Mouse (Mus musculus) thymus, postnatal 4 days (tissue): ENCODE data around the gene Dcaf5.
A peak's percentile ranks its signal among the peaks of the same experiment; 100 is the strongest.

ENCODE experiments used
- DNase-seq: peaks from one replicate; pipeline ENCODE4 v3.0.0; 2021

The Dcaf5 gene

GRCm38 (mm10) chr12:80404139-80404538 is 32.3 kb downstream of the Dcaf5 start:
- no peak for DNase-seq

DNA sequence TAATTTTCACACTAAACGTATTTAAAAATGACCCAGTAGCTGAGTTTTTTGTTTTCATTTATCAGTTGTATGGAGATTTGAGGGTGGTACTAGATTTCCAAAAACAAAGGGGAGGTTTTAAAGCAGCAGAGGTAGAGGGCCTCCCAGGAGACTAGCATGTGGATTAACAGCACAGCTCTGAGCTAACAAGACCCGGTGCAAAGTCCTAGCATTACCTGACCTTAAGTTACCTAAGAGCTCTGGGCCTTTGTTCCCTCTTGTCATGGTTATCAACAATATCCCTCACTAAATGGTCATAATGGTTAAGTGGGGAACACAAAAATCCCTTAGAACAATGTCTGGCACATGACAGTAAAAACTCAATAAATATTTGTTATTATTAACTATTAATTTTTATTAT is 37.3 kb downstream of the Dcaf5 start:
- no peak for DNase-seq

DNA sequence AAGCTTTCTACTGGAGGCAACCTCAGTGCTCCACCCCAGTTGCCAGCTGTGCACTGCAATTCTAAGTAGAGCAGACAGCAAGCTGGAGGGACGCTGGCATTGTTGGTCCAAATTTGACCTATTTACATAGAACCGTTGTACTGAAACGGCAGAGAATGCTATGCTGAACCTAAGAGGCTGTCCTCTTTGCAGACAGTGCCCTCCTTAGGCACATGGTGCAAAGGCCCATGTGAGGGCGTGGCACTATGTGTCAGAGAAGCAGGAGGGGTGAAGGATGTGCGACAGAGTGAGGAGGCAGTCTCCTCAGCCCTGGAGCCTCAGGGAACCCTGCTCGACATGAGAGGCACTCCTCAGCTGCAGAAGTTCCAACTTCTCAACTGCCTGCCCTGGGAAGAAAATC is 40.0 kb downstream of the Dcaf5 start:
- DNase-seq: no peak

- DNase-seq: no peak
Observed at GRCm38 (mm10) chr12:80395270-80395669, 41.1 kb downstream of the Dcaf5 start.

DNA sequence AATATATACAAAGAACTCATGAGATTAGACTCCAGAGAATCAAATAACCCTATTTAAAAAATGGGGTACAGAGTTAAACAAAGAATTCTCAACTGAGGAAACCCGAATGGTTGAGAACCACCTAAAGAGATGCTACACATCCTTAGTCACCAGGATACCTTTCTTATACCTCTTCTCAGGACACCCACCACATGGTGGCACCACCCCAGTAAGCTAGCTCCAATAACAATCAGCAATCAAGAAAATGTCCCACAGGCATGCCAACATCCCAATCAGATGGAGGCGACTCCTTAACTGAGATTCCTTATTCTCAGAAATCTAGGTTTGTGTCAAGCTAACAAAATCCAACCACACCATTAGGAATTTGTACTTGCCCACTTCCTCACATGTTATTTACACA is 42.4 kb downstream of the Dcaf5 start:
- peak; percentile 76 for DNase-seq

- no peak for DNase-seq
Observed at GRCm38 (mm10) chr12:80389448-80389847, 47.0 kb downstream of the Dcaf5 start.

DNA sequence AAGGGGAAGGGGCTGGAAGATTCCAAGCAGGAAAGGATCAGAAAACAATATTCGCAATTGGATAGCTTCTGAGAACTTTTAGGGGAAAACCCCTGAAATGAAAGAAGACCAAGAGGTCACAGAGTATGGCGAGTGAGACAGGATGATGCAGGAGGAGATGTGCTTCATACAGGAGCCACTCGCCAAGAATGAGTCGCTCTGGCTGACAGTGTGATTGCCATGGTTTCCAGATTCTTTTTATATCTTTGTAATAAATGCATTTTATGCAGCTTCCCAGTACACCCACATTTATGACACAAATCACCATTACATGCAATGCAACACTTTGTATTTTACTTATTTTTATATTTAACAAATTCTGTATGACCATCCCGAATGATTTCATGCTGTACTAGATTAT is 49.1 kb downstream of the Dcaf5 start:
- no peak for DNase-seq

GRCm38 (mm10) chr12:80385361-80385760 is 51.0 kb downstream of the Dcaf5 start:
- no peak for DNase-seq

- DNase-seq: no peak
Observed at GRCm38 (mm10) chr12:80383478-80383877, 52.9 kb downstream of the Dcaf5 start.

DNA sequence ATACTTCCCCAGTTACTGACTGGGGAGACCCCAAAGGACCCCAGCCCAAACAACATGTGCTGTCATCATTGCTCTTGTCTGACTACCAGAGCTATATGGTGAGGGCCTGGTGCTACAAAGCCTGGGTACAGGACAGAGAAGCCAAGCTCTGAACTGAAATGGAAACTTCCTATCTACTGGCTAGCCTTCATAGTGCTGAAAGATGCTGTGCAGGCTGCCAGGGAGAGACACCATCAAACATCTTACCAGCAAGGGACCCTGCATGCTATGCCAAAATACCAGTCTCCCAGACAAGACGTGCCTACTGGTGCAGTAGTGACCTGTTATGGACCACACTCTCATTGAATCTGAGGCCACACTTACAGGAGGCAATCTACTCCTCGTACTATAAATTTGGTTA is 53.6 kb downstream of the Dcaf5 start:
- DNase-seq: no peak

DNA sequence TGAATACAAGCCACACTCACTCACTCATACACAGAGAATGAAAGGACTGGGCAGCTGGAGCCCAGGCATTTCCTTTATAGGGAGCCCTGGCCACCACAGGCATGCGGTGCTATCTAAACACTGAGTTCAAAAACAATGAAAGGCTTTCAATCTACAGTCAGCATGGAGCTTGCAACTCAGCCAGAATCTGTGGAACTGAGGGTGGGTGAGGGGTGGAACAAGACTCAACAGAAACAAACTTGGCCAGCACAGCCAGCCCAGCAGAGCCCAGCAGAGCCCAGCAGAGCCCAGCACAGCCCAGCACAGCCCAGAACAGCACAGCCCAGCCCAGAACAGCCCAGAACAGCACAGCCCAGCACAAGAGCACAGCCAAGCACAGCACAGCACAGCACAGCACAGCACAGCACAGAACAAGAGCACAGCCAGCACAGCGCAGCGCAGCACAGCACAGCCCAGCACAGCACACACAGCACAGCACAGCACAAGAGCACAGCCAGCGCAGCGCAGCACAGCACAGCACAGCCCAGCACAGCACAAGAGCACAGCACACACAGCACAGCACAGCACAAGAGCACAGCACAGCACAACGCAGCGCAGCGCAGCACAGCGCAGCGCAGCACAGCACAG is 56.5 kb downstream of the Dcaf5 start:
- no peak for DNase-seq

DNA sequence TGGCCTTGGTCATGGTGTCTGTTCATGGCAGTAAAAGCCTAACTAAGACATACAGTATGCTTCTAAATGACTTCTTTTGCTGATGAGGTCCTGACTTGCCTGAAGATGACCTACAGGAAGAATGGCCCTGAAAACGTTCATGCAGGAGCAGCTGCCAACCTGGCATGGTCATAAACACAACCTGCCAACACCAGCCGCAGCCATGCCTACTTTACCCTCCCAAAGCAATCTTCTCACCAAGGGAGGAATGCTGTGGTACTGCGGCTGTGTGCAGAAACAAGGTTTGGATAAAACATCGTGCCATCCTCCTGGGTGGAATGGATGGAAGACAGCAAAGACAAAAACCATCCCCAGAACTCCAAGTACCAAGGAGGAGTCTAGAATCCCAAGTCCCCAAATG is 57.0 kb downstream of the Dcaf5 start:
- DNase-seq: no peak

- DNase-seq: peak; percentile 42
Observed at GRCm38 (mm10) chr12:80377604-80378003, 58.8 kb downstream of the Dcaf5 start.

DNA sequence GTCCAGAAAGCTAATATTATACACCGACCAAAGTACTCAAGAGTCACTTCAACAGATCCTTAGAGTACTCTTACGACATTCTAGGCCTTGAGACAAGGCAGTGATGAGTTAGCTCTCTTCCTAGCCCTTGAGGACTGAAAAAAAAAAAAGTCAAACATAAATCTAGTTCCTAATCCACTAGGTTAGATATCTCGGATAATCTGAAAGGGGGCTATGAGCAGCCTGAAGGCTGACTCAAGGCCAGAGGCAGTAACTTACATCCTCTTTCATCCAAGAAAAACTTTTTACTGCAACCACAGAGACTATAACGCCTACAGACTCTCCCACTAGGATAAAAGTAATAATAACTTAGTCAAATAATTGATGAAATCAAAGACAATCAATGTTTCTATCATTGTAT is 60.7 kb downstream of the Dcaf5 start:
- no peak for DNase-seq

DNA sequence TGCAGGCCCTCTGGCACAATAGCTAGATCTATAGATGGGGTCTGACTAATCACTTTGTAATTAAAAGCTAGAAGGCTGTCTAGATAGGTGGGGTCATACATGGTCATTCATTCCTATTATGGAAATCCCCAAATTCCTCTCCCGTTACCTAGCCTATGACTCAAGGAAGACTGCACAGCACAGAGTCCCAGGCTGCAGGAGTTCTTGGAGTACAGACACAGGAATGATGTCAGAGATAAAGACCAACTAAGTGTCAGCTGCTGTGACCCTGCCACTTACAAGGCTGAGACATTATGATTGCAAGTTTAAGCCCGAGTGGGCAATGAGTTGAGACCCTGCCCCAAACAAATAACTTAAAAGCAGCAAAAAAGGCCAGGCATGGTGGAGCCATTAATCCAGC is 61.7 kb downstream of the Dcaf5 start:
- no peak for DNase-seq

GRCm38 (mm10) chr12:80372946-80373345 is 63.5 kb downstream of the Dcaf5 start:
- no peak for DNase-seq

- no peak for DNase-seq
Observed at GRCm38 (mm10) chr12:80367227-80367626, 69.2 kb downstream of the Dcaf5 start.

DNA sequence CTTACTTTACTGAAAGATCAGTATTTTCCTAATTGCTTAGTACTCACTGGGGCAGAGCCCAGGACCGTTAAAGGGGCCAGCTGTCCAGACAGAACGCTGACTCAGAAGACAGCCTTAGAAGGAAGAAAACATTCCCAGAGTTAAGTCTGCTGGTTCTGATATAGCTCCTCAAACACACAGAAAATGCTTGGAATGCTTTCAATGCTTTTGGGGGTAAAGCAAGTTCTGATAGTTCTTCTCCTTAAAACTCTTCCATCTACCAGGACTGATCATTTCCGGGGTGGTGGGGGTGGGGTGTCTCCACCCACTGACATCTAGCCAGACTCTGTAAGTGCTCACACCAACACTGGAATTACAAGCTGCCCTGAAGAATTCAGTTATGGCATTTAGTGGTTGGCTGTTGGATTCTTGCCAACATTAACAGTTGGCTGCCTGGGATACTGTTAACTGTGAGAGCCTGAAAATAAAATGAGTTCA is 70.4 kb downstream of the Dcaf5 start:
- no peak for DNase-seq

DNA sequence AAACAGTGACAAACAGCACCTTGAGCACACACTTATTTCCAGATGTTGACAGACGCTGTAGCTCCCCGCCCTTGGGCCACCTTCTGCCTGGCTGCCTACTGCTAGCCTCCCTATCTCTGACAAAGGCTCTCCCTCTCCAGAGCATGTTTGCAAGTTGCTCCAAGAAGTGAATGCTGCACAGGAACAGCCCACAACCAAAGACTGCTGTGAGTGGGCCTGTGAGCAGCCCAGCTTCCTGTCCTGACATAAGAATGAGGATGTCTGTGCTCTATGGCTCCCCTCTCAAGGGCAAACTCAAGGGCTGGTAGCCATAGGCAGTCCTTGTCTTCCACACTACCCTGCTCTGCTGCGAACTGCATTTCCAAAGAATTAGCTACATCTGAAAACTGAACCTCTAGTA is 71.1 kb downstream of the Dcaf5 start:
- DNase-seq: peak; percentile 23

- DNase-seq: no peak
Observed at GRCm38 (mm10) chr12:80361655-80362054, 74.7 kb downstream of the Dcaf5 start.

DNA sequence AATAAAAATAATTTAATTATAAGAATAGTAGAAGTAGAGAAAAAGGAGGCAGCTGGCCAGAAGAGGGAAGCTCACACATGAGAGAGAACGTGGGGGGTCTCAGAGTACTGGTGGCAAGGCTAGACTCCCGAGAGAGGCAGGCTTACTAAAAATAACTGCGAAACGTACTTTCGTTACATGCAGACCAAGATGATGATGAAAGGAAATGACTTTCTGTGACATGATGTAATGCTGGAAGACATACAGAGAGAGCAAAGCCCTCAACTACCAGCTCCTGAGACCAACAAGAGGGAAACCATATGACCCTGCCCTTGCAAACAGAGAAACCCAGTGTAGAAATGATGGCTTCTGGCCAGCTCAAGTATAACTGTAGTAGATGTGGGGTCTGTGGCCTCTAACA is 76.1 kb downstream of the Dcaf5 start:
- DNase-seq: no peak

DNA sequence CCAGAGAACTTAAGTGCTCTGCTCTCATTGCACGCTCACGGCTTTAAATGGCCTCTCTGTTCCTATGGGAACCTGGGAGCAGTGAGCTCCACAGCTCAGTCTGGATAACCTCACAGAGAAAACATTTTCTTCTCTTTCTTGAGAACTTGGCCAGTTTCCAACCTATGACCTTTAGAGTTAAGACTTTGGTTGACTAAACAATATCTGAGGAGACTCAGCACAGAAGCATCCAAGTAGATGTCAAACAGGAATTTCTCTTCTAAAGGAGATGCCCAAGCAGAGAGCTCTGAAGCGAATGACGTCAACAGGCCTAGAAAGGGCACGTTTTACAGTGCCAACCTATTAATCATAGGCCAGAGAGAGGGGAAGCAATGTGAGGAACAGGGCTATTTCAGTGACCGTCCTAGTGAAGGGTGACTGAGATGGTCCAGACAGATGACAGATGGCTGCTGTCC is 91.6 kb downstream of the Dcaf5 start:
- DNase-seq: no peak

- no peak for DNase-seq
Observed at GRCm38 (mm10) chr12:80340936-80341335, 95.5 kb downstream of the Dcaf5 start.

DNA sequence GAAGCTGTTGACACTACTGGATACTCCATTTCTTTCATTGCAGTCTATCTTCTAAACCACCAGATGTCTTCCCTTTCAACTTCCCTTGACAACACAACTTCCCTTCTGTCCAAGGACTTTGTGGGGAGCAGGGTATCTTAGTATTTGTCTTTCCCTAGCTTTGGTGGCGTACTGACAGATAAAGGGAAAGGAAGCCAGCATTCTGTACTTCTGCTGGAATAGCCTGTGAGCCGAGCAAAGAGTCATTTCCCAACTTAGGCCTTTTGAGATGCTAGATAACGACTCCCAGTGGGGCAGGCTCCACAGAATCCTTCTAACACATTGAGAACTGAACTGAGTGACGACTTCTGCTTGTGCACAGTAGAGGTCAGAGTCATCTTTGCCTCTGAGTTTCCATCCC is 102.2 kb downstream of the Dcaf5 start:
- DNase-seq: no peak

- DNase-seq: peak; percentile 70
Observed at GRCm38 (mm10) chr12:80331634-80332033, 104.8 kb downstream of the Dcaf5 start.
